Mouse (Mus musculus): ENCODE data around the gene Sun5. TPM values are rescaled to one million over a fixed set of nuclear protein-coding genes. Genes with fewer than 3 reads are reported as not detected.
"Not testable (repeated sequence)": the region's sequence is repeated elsewhere in the genome, so short reads cannot be mapped to it uniquely, and the experiment has no call there.

Gene Sun5
- polyA plus RNA-seq, 1 experiment = 271 TPM

- H3K27ac ChIP-seq (ENCODE audit: control insufficient read depth, insufficient read depth, low read depth, low read length) = no peak overlapping the region
- no peak overlapping the region for H3K4me3 ChIP-seq (ENCODE audit: control insufficient read depth, low read depth, low read length)
- H3K36me3 ChIP-seq (ENCODE audit: control insufficient read depth, insufficient read depth, low read length) = no peaks in the 10 kb centered on the region; the same call in 1 of the 2 replicates
- H3K4me1 ChIP-seq (ENCODE audit: control insufficient read depth, insufficient read depth, low read length) = no peaks in the 10 kb centered on the region
- TF ChIP-seq CTCF (IDR thresholded peaks at IDR 0.05; ENCODE audit: control insufficient read depth, insufficient read depth, insufficient replicate concordance, low read depth, low read length) (no peak), POLR2A (IDR thresholded peaks at IDR 0.05; ENCODE audit: control insufficient read depth, low read depth, low read length) (no peak)
- H3K27me3 ChIP-seq (ENCODE audit: control insufficient read depth, insufficient read depth, low read length) = no peaks in the 10 kb centered on the region
Observed at GRCm38 (mm10) chr2:153808841-153809240, 62.0 kb downstream of the Sun5 start.

GRCm38 (mm10) chr2:153808146-153808545, 62.7 kb downstream of the Sun5 start:
- Histone ChIP-seq H3K36me3 (ENCODE audit: control insufficient read depth, insufficient read depth, low read length) (no peaks in the 10 kb centered on the region; the same call in 1 of the 2 replicates), H3K4me1 (ENCODE audit: control insufficient read depth, insufficient read depth, low read length) (no peaks in the 10 kb centered on the region), H3K4me3 (ENCODE audit: control insufficient read depth, low read depth, low read length) (no peak overlapping the region), H3K27me3 (ENCODE audit: control insufficient read depth, insufficient read depth, low read length) (no peaks in the 10 kb centered on the region), H3K27ac (ENCODE audit: control insufficient read depth, insufficient read depth, low read depth, low read length) (no peak overlapping the region)
- TF ChIP-seq POLR2A (IDR thresholded peaks at IDR 0.05; ENCODE audit: control insufficient read depth, low read depth, low read length) (no peak), CTCF (IDR thresholded peaks at IDR 0.05; ENCODE audit: control insufficient read depth, insufficient read depth, insufficient replicate concordance, low read depth, low read length) (no peak)

- H3K27ac ChIP-seq (ENCODE audit: control insufficient read depth, insufficient read depth, low read depth, low read length); H3K4me1 ChIP-seq (ENCODE audit: control insufficient read depth, insufficient read depth, low read length); H3K4me3 ChIP-seq (ENCODE audit: control insufficient read depth, low read depth, low read length); H3K36me3 ChIP-seq (ENCODE audit: control insufficient read depth, insufficient read depth, low read length); H3K27me3 ChIP-seq (ENCODE audit: control insufficient read depth, insufficient read depth, low read length): not testable (repeated sequence)
- TF ChIP-seq CTCF (IDR thresholded peaks at IDR 0.05; ENCODE audit: control insufficient read depth, insufficient read depth, insufficient replicate concordance, low read depth, low read length) = peak; percentile 26; the same call in 1 of the 2 replicates
Observed at GRCm38 (mm10) chr2:153807464-153807863, 63.4 kb downstream of the Sun5 start.

Other genes starting within 250 kb of the Sun5 start
- gene Commd7, start 238.3 kb downstream of the Sun5 start, polyA plus RNA-seq (2012; rRNA removed) = 5.0 and 5.2 TPM in 2 replicates
- 2.4 and 2.9 TPM in 2 replicates for gene Dnmt3b, start 221.6 kb downstream of the Sun5 start, polyA plus RNA-seq (2012; rRNA removed)
- 1.1 and 1.2 TPM in 2 replicates for gene Dnmt3c, start 174.4 kb downstream of the Sun5 start, polyA plus RNA-seq (2012; rRNA removed)
- 6.3 and 8.2 TPM in 2 replicates for gene Mapre1, start 129.8 kb downstream of the Sun5 start, polyA plus RNA-seq (2012; rRNA removed)
- gene Efcab8, start 91.2 kb downstream of the Sun5 start, polyA plus RNA-seq (2012; rRNA removed) = 41.4 and 46.4 TPM in 2 replicates
- 7.2 and 7.7 TPM in 2 replicates for gene Bpifb2, start 4.0 kb upstream of the Sun5 start, polyA plus RNA-seq (2012; rRNA removed)
- 0.21 and 0.36 TPM in 2 replicates for gene Bpifb6, start 29.3 kb upstream of the Sun5 start, polyA plus RNA-seq (2012; rRNA removed)
- gene Bpifb3, start 47.1 kb upstream of the Sun5 start, polyA plus RNA-seq (2012; rRNA removed) = 5.0 and 5.4 TPM in 2 replicates
- gene Bpifb4, start 67.1 kb upstream of the Sun5 start, polyA plus RNA-seq (2012; rRNA removed) = 0.33 and 0.64 TPM in 2 replicates
- gene Bpifa6, start 103.9 kb upstream of the Sun5 start, polyA plus RNA-seq (2012; rRNA removed) = 7.6 and 9.6 TPM in 2 replicates
- 0.11 TPM in 1 of 2 replicates, not detected in the other for gene Bpifa2, start 137.2 kb upstream of the Sun5 start, polyA plus RNA-seq (2012; rRNA removed)

Data from testis, adult 2 months (tissue).